Mouse (Mus musculus) CH12.LX (cell line): Measurements from ENCODE around the gene Mxd1.

Experiments
- CTCF ChIP-seq, 2 experiments: IDR thresholded peaks in 1 of 2; conservative IDR thresholded peaks in 1 of 2; 2 replicates each; pipeline ENCODE4 v1.5.1; 2011 to 2012; ENCODE audit warnings: low read depth in 2 of 2, low read length in 2 of 2, improper control_type of control experiment in 1 of 2, inconsistent platforms in 1 of 2, mild to moderate bottlenecking in 1 of 2, moderate library complexity in 1 of 2
- E2F4 ChIP-seq: IDR thresholded peaks from 2 replicates; pipeline ENCODE4 v1.6.1; 2011; ENCODE audit warnings: low read depth, low read length, improper control_type of control experiment; ENCODE audit not compliant: insufficient replicate concordance
- ELF1 ChIP-seq: IDR thresholded peaks from 2 replicates; pipeline ENCODE4 v1.6.1; 2014; ENCODE audit warnings: low read depth, mild to moderate bottlenecking, inconsistent platforms, low read length, improper control_type of control experiment
- EP300 ChIP-seq: IDR thresholded peaks from 2 replicates; pipeline ENCODE4 v1.6.1; 2011; ENCODE audit warnings: low read length, improper control_type of control experiment
- GABPA ChIP-seq: IDR thresholded peaks from 2 replicates; pipeline ENCODE4 v1.6.1; 2012; ENCODE audit warnings: low read depth, low read length, improper control_type of control experiment, inconsistent platforms; ENCODE audit not compliant: insufficient replicate concordance
- HCFC1 ChIP-seq: IDR thresholded peaks from 2 replicates; pipeline ENCODE4 v1.6.1; 2012; ENCODE audit warnings: low read depth, mild to moderate bottlenecking, inconsistent platforms, low read length, improper control_type of control experiment
- KAT2A ChIP-seq: IDR thresholded peaks from 2 replicates; pipeline ENCODE4 v1.6.1; 2012; ENCODE audit warnings: low read length, improper control_type of control experiment, inconsistent platforms; ENCODE audit not compliant: insufficient replicate concordance
- MAX ChIP-seq: IDR thresholded peaks from 2 replicates; pipeline ENCODE4 v1.6.1; 2011; ENCODE audit warnings: low read length, improper control_type of control experiment
- MXI1 ChIP-seq: IDR thresholded peaks from 2 replicates; pipeline ENCODE4 v1.6.1; 2011; ENCODE audit warnings: mild to moderate bottlenecking, low read depth, low read length, improper control_type of control experiment
- NELFE ChIP-seq: IDR thresholded peaks from 2 replicates; pipeline ENCODE4 v1.6.1; 2011; ENCODE audit warnings: low read depth, low read length, improper control_type of control experiment
- POLR2A ChIP-seq: IDR thresholded peaks from 2 replicates; pipeline ENCODE4 v1.6.1; 2011; ENCODE audit warnings: low read depth, mild to moderate bottlenecking, improper control_type of control experiment, low read length
- TCF12 ChIP-seq: IDR thresholded peaks from 2 replicates; pipeline ENCODE4 v1.6.1; 2014; ENCODE audit warnings: low read depth, mild to moderate bottlenecking, inconsistent platforms, low read length, improper control_type of control experiment
- ZKSCAN1 ChIP-seq: IDR thresholded peaks from 2 replicates; pipeline ENCODE4 v1.6.1; 2012; ENCODE audit warnings: low read depth, inconsistent platforms, low read length, improper control_type of control experiment, borderline replicate concordance

- TF ChIP-seq EP300 (no peak), POLR2A (no peak), CTCF (conservative IDR thresholded peaks at IDR 0.05 in 1 of 2, IDR thresholded peaks at IDR 0.05 in 1 of 2; ENCODE audit: low read depth in 2 of 2, low read length in 2 of 2) (no peak), E2F4 (no peak), MAX (no peak), HCFC1 (no peak), GABPA (no peak), KAT2A (no peak), MXI1 (no peak), TCF12 (no peak), ZKSCAN1 (no peak), ELF1 (no peak), NELFE (no peak)
Measured at GRCm38 (mm10) chr6:86646143-86646542, 22.8 kb downstream of the Mxd1 start.
